Mouse (Mus musculus): ENCODE data around the gene Als2cr12. TPM values are rescaled to one million over a fixed set of nuclear protein-coding genes. Genes with fewer than 3 reads are reported as not detected.

Als2cr12 gene
- polyA plus RNA-seq, 1 experiment from 2014 or later = 0.68 TPM

- H3K4me2 ChIP-seq (replicated peaks) = no peak overlapping the region
- H3K9ac ChIP-seq = no peak overlapping the region
- H3K4me3 ChIP-seq (replicated peaks) = no peak overlapping the region
- WGBS = 82% methylated on average over 8 of the region's 8 CpGs
- no peaks in the 10 kb centered on the region for H3K9me3 ChIP-seq (replicated peaks)
- H3K27me3 ChIP-seq = no peaks in the 10 kb centered on the region
- ATAC-seq (ENCODE audit: insufficient number of reproducible peaks, low FRiP score, low TSS enrichment, low read depth) = no peak
- peaks cover 27% of the 10 kb centered on the region; the same call in 1 of the 2 replicates for H3K4me1 ChIP-seq
- H3K27ac ChIP-seq (replicated peaks) = no peak overlapping the region
- H3K36me3 ChIP-seq = peaks cover 28% of the 10 kb centered on the region
Measured at GRCm38 (mm10) chr1:58717589-58718270, 21.9 kb upstream of the Als2cr12 start.

- Histone ChIP-seq H3K4me1 (peaks cover 24% of the 10 kb centered on the region; the same call in 1 of the 2 replicates), H3K4me3 (replicated peaks) (no peak overlapping the region), H3K36me3 (peaks cover 24% of the 10 kb centered on the region), H3K9ac (no peak overlapping the region), H3K27me3 (no peaks in the 10 kb centered on the region), H3K27ac (replicated peaks) (no peak overlapping the region), H3K4me2 (replicated peaks) (no peak overlapping the region), H3K9me3 (replicated peaks) (no peaks in the 10 kb centered on the region)
- 93% methylated on average over 4 of the region's 4 CpGs for WGBS
- ATAC-seq (ENCODE audit: insufficient number of reproducible peaks, low FRiP score, low TSS enrichment, low read depth) = no peak
Measured at GRCm38 (mm10) chr1:58716883-58717220, 21.1 kb upstream of the Als2cr12 start.

DNA sequence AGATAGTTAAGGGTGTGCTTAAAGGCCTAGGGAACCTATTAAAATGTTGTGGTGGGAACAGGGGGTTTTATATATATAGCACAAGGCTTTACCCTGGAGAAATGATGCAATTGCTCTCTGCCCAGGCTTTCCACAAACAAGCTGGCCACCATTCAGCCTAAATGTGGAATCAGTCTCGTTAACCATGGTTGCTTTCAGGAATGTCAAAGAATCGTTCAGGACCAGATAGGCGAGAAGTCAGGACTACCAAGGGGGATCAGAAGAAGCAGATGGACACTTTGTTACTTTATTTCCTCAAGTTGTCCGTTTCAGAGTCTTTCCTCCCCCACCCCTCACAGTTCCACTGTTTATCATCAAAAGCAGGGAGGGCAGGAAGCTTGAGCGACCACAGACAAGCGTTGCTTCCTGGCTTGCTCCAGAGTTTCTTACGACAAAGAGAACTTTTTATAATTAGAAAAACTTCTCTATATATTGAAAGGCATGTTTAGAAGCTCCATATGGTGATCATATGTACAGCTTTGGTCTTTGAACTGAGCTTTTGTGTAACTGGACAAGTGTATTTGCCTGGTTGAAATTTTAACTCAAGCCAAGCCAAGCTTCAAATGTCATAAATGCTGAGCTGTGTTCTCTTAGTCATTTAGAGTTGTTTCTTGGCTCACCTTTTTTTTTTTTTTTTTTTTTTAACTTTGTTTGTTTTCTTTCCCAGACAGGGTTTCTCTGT is 20.5 kb upstream of the Als2cr12 start:
- Histone ChIP-seq H3K27ac (replicated peaks) (peak overlapping the region; percentile 63), H3K9ac (no peak overlapping the region), H3K9me3 (replicated peaks) (no peaks in the 10 kb centered on the region), H3K36me3 (peaks cover 23% of the 10 kb centered on the region; the same call in 1 of the 2 replicates), H3K4me2 (replicated peaks) (no peak overlapping the region), H3K4me3 (replicated peaks) (no peak overlapping the region), H3K27me3 (no peaks in the 10 kb centered on the region), H3K4me1 (peaks cover 24% of the 10 kb centered on the region; the same call in 1 of the 2 replicates)
- WGBS = 39% methylated on average over 7 of the region's 7 CpGs
- ATAC-seq (ENCODE audit: insufficient number of reproducible peaks, low FRiP score, low TSS enrichment, low read depth) = no peak

DNA sequence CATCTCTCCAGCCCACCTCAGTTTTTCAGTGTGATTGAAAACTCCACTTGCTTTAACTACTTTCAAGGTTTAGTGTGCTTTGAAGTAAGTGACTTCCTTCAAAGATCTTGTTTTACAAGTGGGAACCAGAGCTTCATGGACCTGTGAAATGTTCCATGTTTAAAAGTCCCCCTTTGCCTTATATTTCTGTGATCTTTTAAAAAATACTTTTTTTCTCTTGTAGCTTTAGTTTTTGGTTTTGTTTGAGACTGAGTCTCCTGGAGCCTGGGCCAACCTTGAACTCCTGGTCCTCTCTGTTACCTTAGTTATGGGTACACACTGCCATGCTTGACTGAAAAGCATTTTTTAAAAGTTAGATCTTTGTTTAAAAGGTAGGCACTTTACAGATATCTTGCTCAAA is 19.7 kb upstream of the Als2cr12 start:
- Histone ChIP-seq H3K36me3 (peaks cover 23% of the 10 kb centered on the region; the same call in 1 of the 2 replicates), H3K9ac (no peak overlapping the region), H3K27me3 (no peaks in the 10 kb centered on the region), H3K27ac (replicated peaks) (peak overlapping the region; percentile 63; the same call in 1 of the 2 replicates), H3K4me2 (replicated peaks) (peak overlapping the region; percentile 56; the same call in 1 of the 2 replicates), H3K4me1 (peaks cover 26% of the 10 kb centered on the region), H3K9me3 (replicated peaks) (no peaks in the 10 kb centered on the region), H3K4me3 (replicated peaks) (no peak overlapping the region)
- no peak for ATAC-seq (ENCODE audit: insufficient number of reproducible peaks, low FRiP score, low TSS enrichment, low read depth)

- ATAC-seq (ENCODE audit: insufficient number of reproducible peaks, low FRiP score, low TSS enrichment, low read depth) = no peak
- H3K4me3 ChIP-seq (replicated peaks) = peak overlapping the region; percentile 69
- H3K36me3 ChIP-seq = peaks cover 14% of the 10 kb centered on the region; the same call in 1 of the 2 replicates
- H3K27ac ChIP-seq (replicated peaks) = peak overlapping the region; percentile 97
- H3K9ac ChIP-seq = no peak overlapping the region
- peak overlapping the region; percentile 56 for H3K4me2 ChIP-seq (replicated peaks)
- H3K4me1 ChIP-seq = peaks cover 23% of the 10 kb centered on the region
- no peaks in the 10 kb centered on the region for H3K9me3 ChIP-seq (replicated peaks)
- WGBS = 24% methylated on average over 1 of the region's 1 CpGs
- H3K27me3 ChIP-seq = no peaks in the 10 kb centered on the region
Measured at GRCm38 (mm10) chr1:58714361-58714760, 18.6 kb upstream of the Als2cr12 start.

GRCm38 (mm10) chr1:58713893-58714231 is 18.1 kb upstream of the Als2cr12 start:
- Histone ChIP-seq H3K9me3 (replicated peaks) (no peaks in the 10 kb centered on the region), H3K4me3 (replicated peaks) (peak overlapping the region; percentile 69), H3K4me2 (replicated peaks) (peak overlapping the region; percentile 56), H3K9ac (0 out of 2 replicates have a peak overlapping the region, but pooled peaks have one; percentile 51), H3K27me3 (no peaks in the 10 kb centered on the region), H3K36me3 (peaks cover 9% of the 10 kb centered on the region; the same call in 1 of the 2 replicates), H3K27ac (replicated peaks) (peak overlapping the region; percentile 97), H3K4me1 (peaks cover 23% of the 10 kb centered on the region)
- 28% methylated on average over 4 of the region's 4 CpGs for WGBS
- ATAC-seq (ENCODE audit: insufficient number of reproducible peaks, low FRiP score, low TSS enrichment, low read depth) = no peak

DNA sequence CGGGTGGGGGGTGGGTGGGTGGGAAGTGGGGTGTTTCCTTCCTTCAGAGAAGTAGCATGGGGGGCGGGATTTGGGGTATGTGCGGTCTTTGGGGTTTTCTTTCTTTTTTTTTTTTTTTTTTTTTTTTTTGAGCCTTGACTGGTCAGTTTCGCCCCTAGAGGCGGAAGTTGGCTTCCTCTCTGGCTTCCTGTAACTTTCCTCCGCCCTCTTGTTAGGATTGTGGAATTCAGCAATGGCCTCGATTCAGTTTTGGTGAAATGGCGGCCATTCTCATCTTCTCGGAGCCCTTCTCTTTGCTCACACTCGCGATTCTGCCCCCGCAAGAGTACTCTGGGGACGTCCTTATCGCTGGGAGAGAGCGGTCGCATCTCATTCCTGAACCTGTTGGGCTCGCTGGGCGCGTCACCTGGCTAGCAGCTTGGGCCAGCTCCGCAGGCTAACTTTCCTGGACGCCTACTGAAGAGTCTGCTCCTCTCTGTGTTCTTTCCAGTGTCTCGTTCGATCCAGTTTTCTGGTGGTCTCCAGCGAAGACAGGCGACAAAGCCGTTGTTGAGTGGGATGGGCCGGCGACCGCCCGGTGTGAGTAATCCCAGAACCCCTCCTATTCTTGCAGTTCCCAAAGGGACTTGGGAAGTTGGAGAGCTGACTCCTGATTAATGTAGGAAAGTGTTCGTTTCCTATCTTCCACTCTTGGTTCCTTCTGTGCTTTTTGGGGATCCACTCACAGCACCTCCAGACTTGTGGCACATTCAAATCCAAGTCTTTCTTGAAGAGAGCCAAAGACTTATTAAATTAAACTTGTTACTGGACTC is 17.5 kb upstream of the Als2cr12 start:
- H3K27me3 ChIP-seq = no peaks in the 10 kb centered on the region
- peak overlapping the region; percentile 69 for H3K4me3 ChIP-seq (replicated peaks)
- 8% methylated on average over 31 of the region's 31 CpGs for WGBS
- peak overlapping the region; percentile 97 for H3K27ac ChIP-seq (replicated peaks)
- peak overlapping the region; percentile 51 for H3K9ac ChIP-seq
- H3K36me3 ChIP-seq = peaks cover 9% of the 10 kb centered on the region; the same call in 1 of the 2 replicates
- ATAC-seq (ENCODE audit: insufficient number of reproducible peaks, low FRiP score, low TSS enrichment, low read depth) = no peak; the same call in 1 of the 2 replicates
- H3K4me2 ChIP-seq (replicated peaks) = peak overlapping the region; percentile 56
- peaks cover 23% of the 10 kb centered on the region for H3K4me1 ChIP-seq
- no peaks in the 10 kb centered on the region for H3K9me3 ChIP-seq (replicated peaks)

DNA sequence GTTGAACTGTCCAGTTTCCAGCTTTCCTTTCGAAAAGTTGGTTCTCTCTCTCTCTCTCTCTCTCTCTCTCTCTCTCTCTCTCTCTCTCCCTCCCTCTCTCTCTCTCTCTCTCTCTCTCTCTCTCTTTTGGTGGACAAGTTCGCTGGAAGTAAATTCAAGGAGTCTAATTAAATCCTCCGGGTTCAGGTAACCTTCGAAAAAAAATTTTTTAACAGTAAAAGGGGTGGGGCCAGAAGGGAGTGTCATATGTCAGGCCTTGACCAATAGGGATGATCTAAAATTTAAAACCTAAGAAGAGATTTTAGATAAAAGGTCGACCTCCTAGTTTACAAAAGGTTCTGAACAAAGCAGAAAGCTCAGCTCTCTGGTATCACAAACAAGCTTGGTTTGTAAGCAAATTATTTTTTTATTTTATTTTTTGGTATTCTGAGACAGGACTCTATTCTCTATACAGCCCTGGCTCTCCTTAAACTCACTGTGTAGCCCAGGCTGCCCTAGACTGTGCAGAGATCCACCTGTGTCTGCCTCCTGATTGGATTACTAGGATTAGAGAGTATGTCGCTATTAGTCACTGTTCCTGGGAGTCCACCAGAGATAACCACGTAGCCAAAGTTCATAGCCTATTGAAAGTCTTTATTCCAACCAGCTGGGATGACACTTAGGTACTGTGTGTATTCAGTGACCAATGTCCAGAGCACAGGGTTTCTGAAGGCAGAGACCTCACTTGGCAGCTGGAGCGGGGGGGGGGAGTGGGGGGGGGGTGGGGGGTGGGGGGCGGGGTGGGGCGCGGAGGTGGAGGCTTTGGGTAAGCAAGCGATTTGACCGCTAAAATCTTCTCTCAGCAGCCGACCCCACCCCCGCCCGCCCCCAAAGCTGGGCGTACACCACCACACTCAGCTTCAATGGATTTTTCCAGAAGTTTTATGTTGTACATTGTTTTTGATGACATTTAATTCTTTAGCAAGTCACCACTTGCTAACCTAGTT is 16.6 kb upstream of the Als2cr12 start:
- whole genome bisulfite sequencing = under 1% methylated on average over 17 of the region's 17 CpGs
- peak; percentile 64 for ATAC-seq (ENCODE audit: insufficient number of reproducible peaks, low FRiP score, low TSS enrichment, low read depth)
- H3K9ac ChIP-seq = peak overlapping the region; percentile 66

GRCm38 (mm10) chr1:58711365-58712016 is 15.7 kb upstream of the Als2cr12 start, which contains the start of gene Cflar:
Gene Cflar, plus strand, starts transcription at chr1:58711508.
- ATAC-seq (ENCODE audit: insufficient number of reproducible peaks, low FRiP score, low TSS enrichment, low read depth) = peak; percentile 68
- H3K4me2 ChIP-seq (replicated peaks) = peak within 1 kb of the TSS; percentile 56
- peak within 1 kb of the TSS; percentile 99 for H3K27ac ChIP-seq (replicated peaks)
- H3K9me3 ChIP-seq (replicated peaks) = no peaks in the 10 kb centered on the region
- WGBS = under 1% methylated on average over 45 of the region's 45 CpGs
- H3K9ac ChIP-seq = peak within 1 kb of the TSS; percentile 66
- peaks cover 23% of the 10 kb centered on the region for H3K4me1 ChIP-seq
- H3K4me3 ChIP-seq (replicated peaks) = peak within 1 kb of the TSS; percentile 69
- H3K27me3 ChIP-seq = no peaks in the 10 kb centered on the region
- 0 out of 2 replicates have a peak, but pooled peaks cover 6% of the 10 kb centered on the region for H3K36me3 ChIP-seq

More for the DNA sequence above, 16.6 kb upstream of the Als2cr12 start:
- Histone ChIP-seq H3K9me3 (replicated peaks) (no peaks in the 10 kb centered on the region), H3K4me1 (peaks cover 23% of the 10 kb centered on the region), H3K27me3 (no peaks in the 10 kb centered on the region), H3K27ac (replicated peaks) (peak overlapping the region; percentile 99), H3K36me3 (peaks cover 9% of the 10 kb centered on the region; the same call in 1 of the 2 replicates), H3K4me2 (replicated peaks) (peak overlapping the region; percentile 56), H3K4me3 (replicated peaks) (peak overlapping the region; percentile 69)
